Mouse (Mus musculus): Measurements from ENCODE around the gene Cers6. TPM values are rescaled to one million over a fixed set of nuclear protein-coding genes. Genes with fewer than 3 reads are reported as not detected.

The Cers6 gene
- polyA plus RNA-seq, 1 experiment from 2014 or later = 74.4 TPM

DNA sequence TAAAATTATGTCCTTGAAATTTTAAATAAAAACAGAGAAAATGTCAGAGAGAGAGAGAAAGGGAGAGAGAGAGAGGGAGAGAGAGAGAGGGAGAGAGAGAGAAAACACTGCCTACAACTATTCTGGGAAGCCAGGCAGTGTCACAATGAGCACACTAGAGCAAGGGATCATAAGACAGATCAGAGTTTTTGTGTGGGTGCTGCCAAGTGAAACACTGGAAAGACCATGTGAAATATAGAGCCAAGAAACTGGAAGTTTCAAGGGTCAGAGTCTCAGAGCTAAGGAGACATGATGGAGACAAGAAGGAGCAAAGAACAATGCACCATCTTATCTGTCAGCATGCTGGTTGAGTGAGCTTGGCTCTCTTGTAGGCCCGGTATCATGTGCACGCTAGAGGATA is 236.3 kb downstream of the Cers6 start:
- H3K27me3 ChIP-seq (replicated peaks; ENCODE audit: control insufficient read depth, insufficient read depth, low read length) = no peaks in the 10 kb centered on the region
- 88% methylated on average over 2 of the region's 2 CpGs for WGBS
- no peaks in the 10 kb centered on the region for H3K36me3 ChIP-seq (ENCODE audit: control insufficient read depth, insufficient read depth)
- ATAC-seq = no peak
- H3K9me3 ChIP-seq (ENCODE audit: control insufficient read depth, low read length) = no peaks in the 10 kb centered on the region
- H3K4me1 ChIP-seq (replicated peaks; ENCODE audit: control insufficient read depth, insufficient read depth, low read length) = no peaks in the 10 kb centered on the region
- no peak overlapping the region for H3K27ac ChIP-seq (ENCODE audit: low read length)
- no peak overlapping the region for H3K4me2 ChIP-seq (ENCODE audit: low read length)
- no peak overlapping the region for H3K9ac ChIP-seq (replicated peaks; ENCODE audit: low read depth, low read length)
- no peak overlapping the region for H3K4me3 ChIP-seq (replicated peaks; ENCODE audit: low read length)

DNA sequence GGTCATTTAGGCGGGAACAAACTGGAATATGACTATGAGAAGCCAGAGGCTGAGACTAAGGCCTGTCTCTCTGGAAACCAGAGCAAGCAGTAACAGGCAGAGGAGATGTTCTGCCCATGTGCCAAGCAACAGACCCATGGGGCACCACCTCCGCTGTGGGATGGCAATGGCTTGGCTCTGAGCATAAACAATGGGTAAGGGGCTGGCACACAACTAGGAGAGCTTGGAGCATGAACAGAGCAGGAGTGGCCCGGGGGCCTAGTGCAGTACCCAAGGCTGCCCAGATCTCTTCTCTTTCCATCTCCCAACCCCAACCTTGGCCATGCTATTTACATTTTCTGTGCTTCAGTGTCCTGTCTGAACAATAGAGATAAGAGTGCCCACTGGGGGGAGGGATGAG is 237.5 kb downstream of the Cers6 start:
- 87% methylated on average over 3 of the region's 3 CpGs for WGBS
- no peaks in the 10 kb centered on the region for H3K9me3 ChIP-seq (ENCODE audit: control insufficient read depth, low read length)
- no peak for ATAC-seq
- no peak overlapping the region for H3K4me3 ChIP-seq (replicated peaks; ENCODE audit: low read length)
- H3K27me3 ChIP-seq (replicated peaks; ENCODE audit: control insufficient read depth, insufficient read depth, low read length) = no peaks in the 10 kb centered on the region
- H3K4me2 ChIP-seq (ENCODE audit: low read length) = no peak overlapping the region
- no peak overlapping the region for H3K27ac ChIP-seq (ENCODE audit: low read length)
- H3K4me1 ChIP-seq (replicated peaks; ENCODE audit: control insufficient read depth, insufficient read depth, low read length) = no peaks in the 10 kb centered on the region
- no peaks in the 10 kb centered on the region for H3K36me3 ChIP-seq (ENCODE audit: control insufficient read depth, insufficient read depth)
- H3K9ac ChIP-seq (replicated peaks; ENCODE audit: low read depth, low read length) = no peak overlapping the region

DNA sequence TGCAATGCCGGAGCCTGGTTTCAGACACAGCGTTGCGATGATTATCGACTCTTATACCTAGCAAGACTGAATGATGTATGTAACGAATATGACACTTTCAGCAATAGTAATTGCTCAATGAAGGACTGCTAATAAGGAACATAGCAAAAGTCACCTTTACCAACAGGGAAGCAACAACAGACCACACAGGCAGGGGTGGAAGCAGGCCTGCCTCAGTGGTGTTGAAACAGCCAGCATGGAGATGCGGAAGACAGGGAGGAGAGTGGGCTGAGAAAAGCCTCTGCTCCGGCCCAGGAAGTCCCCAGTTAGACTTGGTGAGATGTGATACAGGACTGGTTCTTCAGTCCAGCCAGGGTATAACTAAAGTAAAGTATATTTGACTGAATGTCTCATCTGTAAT is 237.9 kb downstream of the Cers6 start:
- WGBS = 93% methylated on average over 7 of the region's 7 CpGs
- no peak overlapping the region for H3K4me3 ChIP-seq (replicated peaks; ENCODE audit: low read length)

DNA sequence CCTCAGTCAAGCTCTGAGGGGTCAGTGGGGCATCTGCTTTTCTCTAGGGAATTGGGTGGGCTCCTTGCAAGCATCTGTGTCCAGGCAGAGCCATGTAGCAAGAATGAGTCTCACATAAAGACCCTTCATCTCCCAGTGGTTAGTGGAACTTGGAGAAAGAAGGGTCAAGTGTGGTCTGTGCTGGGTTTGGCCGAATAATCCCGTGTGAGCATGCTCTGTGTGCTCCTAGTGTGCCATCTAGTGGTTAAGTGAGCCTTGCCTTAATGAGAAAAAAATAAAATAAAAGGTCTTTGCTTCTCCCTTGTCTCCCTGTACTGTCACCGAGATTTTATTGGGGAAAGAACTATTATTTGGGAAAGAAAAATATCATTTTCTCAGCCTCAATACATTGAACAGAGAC is 239.5 kb downstream of the Cers6 start:
- Histone ChIP-seq H3K4me1 (replicated peaks; ENCODE audit: control insufficient read depth, insufficient read depth, low read length) (no peaks in the 10 kb centered on the region), H3K27ac (ENCODE audit: low read length) (no peak overlapping the region), H3K4me3 (replicated peaks; ENCODE audit: low read length) (no peak overlapping the region), H3K9ac (replicated peaks; ENCODE audit: low read depth, low read length) (no peak overlapping the region), H3K4me2 (ENCODE audit: low read length) (no peak overlapping the region), H3K36me3 (ENCODE audit: control insufficient read depth, insufficient read depth) (no peaks in the 10 kb centered on the region), H3K9me3 (ENCODE audit: control insufficient read depth, low read length) (no peaks in the 10 kb centered on the region), H3K27me3 (replicated peaks; ENCODE audit: control insufficient read depth, insufficient read depth, low read length) (no peaks in the 10 kb centered on the region)
- ATAC-seq = 0 out of 2 replicates have a peak, but pooled peaks have one; percentile 26
- 28% methylated on average over 3 of the region's 3 CpGs for WGBS

More for the DNA sequence above, 237.9 kb downstream of the Cers6 start:
- H3K27ac ChIP-seq (ENCODE audit: low read length) = no peak overlapping the region
- H3K4me2 ChIP-seq (ENCODE audit: low read length) = no peak overlapping the region
- H3K36me3 ChIP-seq (ENCODE audit: control insufficient read depth, insufficient read depth) = no peaks in the 10 kb centered on the region
- H3K4me1 ChIP-seq (replicated peaks; ENCODE audit: control insufficient read depth, insufficient read depth, low read length) = no peaks in the 10 kb centered on the region
- ATAC-seq = no peak
- no peak overlapping the region for H3K9ac ChIP-seq (replicated peaks; ENCODE audit: low read depth, low read length)
- H3K27me3 ChIP-seq (replicated peaks; ENCODE audit: control insufficient read depth, insufficient read depth, low read length) = no peaks in the 10 kb centered on the region
- H3K9me3 ChIP-seq (ENCODE audit: control insufficient read depth, low read length) = no peaks in the 10 kb centered on the region

DNA sequence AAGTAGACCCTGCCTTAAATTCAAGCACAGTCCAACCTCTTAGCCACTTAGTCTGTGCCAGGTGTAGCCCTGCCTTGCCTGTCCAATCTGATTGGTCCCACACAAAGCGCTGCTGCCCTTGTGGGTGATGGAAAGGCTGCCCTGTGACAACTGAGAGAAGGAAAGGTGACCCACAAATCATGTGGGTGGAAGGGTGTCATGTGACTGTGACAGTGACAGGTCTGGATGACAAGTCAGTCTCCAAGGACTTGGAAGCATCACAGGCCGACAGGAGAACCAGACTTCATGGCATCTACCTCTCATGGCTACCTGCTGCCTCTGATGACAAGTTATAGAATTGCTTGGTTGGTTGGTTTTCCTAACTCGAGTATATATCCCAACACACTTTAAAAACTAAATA is 242.3 kb downstream of the Cers6 start:
- no peak overlapping the region for H3K4me2 ChIP-seq (ENCODE audit: low read length)
- no peak overlapping the region for H3K27ac ChIP-seq (ENCODE audit: low read length)
- no peaks in the 10 kb centered on the region for H3K4me1 ChIP-seq (replicated peaks; ENCODE audit: control insufficient read depth, insufficient read depth, low read length)
- no peaks in the 10 kb centered on the region for H3K27me3 ChIP-seq (replicated peaks; ENCODE audit: control insufficient read depth, insufficient read depth, low read length)
- H3K9me3 ChIP-seq (ENCODE audit: control insufficient read depth, low read length) = no peaks in the 10 kb centered on the region
- H3K36me3 ChIP-seq (ENCODE audit: control insufficient read depth, insufficient read depth) = no peaks in the 10 kb centered on the region
- no peak overlapping the region for H3K4me3 ChIP-seq (replicated peaks; ENCODE audit: low read length)
- WGBS = 71% methylated on average over 3 of the region's 3 CpGs
- no peak overlapping the region for H3K9ac ChIP-seq (replicated peaks; ENCODE audit: low read depth, low read length)
- ATAC-seq = no peak

DNA sequence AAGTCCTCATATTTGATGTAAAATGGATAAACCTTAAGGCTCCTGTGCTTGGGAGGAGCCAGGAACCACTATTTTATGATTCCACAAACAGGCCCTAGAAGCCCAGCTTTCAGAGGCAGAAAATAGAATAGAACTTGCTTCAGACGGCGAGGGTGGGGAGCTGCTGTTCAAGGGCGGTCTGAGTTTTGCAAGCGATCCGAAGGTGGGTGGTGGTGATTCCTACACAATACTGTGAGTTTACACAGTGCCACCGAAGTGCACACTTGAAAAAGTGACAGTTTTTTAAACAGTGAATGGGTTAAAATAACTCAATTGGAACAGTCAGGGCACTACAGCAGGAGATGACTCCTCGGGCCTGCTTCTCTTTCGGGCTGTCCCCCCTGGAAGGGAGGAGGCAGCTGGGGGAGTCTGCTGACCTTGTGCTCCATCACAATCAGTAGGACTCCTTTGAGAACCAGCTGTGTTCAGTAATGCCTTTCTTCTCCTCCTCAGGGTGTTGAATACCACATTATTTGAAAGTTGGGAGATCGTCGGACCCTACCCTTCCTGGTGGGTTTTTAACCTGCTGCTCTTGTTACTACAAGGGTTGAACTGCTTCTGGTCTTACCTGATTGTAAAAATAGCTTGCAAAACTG is 243.4 kb downstream of the Cers6 start:
- Histone ChIP-seq H3K4me1 (replicated peaks; ENCODE audit: control insufficient read depth, insufficient read depth, low read length) (peaks cover 6% of the 10 kb centered on the region), H3K4me3 (replicated peaks; ENCODE audit: low read length) (no peak overlapping the region), H3K36me3 (ENCODE audit: control insufficient read depth, insufficient read depth) (no peaks in the 10 kb centered on the region), H3K27me3 (replicated peaks; ENCODE audit: control insufficient read depth, insufficient read depth, low read length) (no peaks in the 10 kb centered on the region), H3K27ac (ENCODE audit: low read length) (no peak overlapping the region), H3K9me3 (ENCODE audit: control insufficient read depth, low read length) (no peaks in the 10 kb centered on the region), H3K9ac (replicated peaks; ENCODE audit: low read depth, low read length) (no peak overlapping the region), H3K4me2 (ENCODE audit: low read length) (no peak overlapping the region)
- 55% methylated on average over 10 of the region's 10 CpGs for WGBS
- no peak for ATAC-seq

DNA sequence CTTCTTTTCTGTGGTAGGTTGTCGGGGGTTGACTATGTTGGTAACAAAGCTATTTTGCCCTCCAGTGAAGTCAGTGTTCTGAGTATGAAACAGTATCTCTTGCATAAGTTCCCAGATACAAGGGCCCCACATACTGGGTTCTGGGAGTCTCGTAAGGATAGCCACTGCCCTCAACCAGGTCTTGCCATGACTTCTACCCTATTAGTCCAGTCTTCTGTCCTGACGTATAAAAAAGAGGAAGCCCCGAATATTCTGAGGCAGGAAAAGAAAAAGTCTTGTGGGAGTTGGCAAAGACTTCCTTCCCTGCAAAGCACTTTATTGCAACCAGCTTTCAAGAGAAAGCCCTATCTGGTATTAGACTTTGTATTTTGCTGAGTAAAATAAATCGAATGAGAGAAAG is 248.0 kb downstream of the Cers6 start:
- Histone ChIP-seq H3K36me3 (ENCODE audit: control insufficient read depth, insufficient read depth) (no peaks in the 10 kb centered on the region), H3K9ac (replicated peaks; ENCODE audit: low read depth, low read length) (no peak overlapping the region), H3K4me2 (ENCODE audit: low read length) (no peak overlapping the region), H3K27me3 (replicated peaks; ENCODE audit: control insufficient read depth, insufficient read depth, low read length) (no peaks in the 10 kb centered on the region), H3K4me1 (replicated peaks; ENCODE audit: control insufficient read depth, insufficient read depth, low read length) (peaks cover 9% of the 10 kb centered on the region), H3K9me3 (ENCODE audit: control insufficient read depth, low read length) (no peaks in the 10 kb centered on the region), H3K4me3 (replicated peaks; ENCODE audit: low read length) (no peak overlapping the region), H3K27ac (ENCODE audit: low read length) (no peak overlapping the region)
- no peak for ATAC-seq
- 77% methylated on average over 5 of the region's 5 CpGs for WGBS

DNA sequence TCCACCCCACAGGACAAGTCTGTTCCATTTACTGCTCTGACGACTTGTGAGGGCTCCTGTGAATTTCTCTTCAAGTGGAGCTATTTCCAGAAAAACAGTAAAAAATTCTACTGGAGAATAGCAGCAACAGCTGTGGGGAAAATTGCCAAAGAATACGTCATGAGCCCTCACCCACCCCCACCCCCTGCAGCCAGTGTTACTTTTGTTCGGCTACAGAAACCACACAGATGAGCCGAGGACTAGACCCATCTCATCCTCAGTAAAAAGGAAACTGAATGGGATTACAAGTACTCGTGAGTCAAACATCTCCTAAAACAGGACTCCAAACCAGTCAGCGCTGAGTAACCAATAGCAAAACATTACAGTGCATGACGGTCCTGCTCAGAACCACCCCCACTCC is 248.5 kb downstream of the Cers6 start:
- 36% methylated on average over 7 of the region's 7 CpGs for WGBS
- ATAC-seq = 0 out of 2 replicates have a peak, but pooled peaks have one; percentile 36
- no peak overlapping the region for H3K4me2 ChIP-seq (ENCODE audit: low read length)

DNA sequence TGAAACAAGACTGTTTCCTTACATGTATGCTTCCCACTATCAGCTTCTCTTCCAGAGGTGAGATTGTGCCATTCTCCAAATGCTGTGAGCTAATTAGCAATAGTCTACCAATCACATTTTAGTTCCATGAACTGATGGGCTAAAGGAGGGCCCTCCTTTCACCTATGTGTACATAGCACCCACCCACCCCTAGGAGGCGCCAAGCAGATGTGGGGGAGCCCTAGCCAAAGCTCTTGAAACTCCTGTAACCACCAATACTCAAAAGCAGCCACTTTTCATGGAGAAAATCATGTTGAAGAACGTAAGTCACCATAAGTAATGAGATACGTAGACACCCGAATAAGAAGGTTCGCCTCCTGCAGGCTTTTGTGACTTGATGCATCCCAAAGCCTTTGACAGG is 251.4 kb downstream of the Cers6 start:
- H3K4me1 ChIP-seq (replicated peaks; ENCODE audit: control insufficient read depth, insufficient read depth, low read length) = peaks cover 9% of the 10 kb centered on the region
- H3K36me3 ChIP-seq (ENCODE audit: control insufficient read depth, insufficient read depth) = peaks cover 3% of the 10 kb centered on the region; the same call in 1 of the 2 replicates
- no peak overlapping the region for H3K4me3 ChIP-seq (replicated peaks; ENCODE audit: low read length)
- H3K4me2 ChIP-seq (ENCODE audit: low read length) = no peak overlapping the region
- H3K9me3 ChIP-seq (ENCODE audit: control insufficient read depth, low read length) = peaks cover 7% of the 10 kb centered on the region
- no peak overlapping the region for H3K27ac ChIP-seq (ENCODE audit: low read length)
- H3K27me3 ChIP-seq (replicated peaks; ENCODE audit: control insufficient read depth, insufficient read depth, low read length) = no peaks in the 10 kb centered on the region
- no peak for ATAC-seq
- no peak overlapping the region for H3K9ac ChIP-seq (replicated peaks; ENCODE audit: low read depth, low read length)
- WGBS = 84% methylated on average over 5 of the region's 5 CpGs

More for the DNA sequence above, 248.5 kb downstream of the Cers6 start:
- Histone ChIP-seq H3K27me3 (replicated peaks; ENCODE audit: control insufficient read depth, insufficient read depth, low read length) (no peaks in the 10 kb centered on the region), H3K9me3 (ENCODE audit: control insufficient read depth, low read length) (no peaks in the 10 kb centered on the region), H3K27ac (ENCODE audit: low read length) (no peak overlapping the region), H3K9ac (replicated peaks; ENCODE audit: low read depth, low read length) (no peak overlapping the region), H3K36me3 (ENCODE audit: control insufficient read depth, insufficient read depth) (no peaks in the 10 kb centered on the region), H3K4me3 (replicated peaks; ENCODE audit: low read length) (no peak overlapping the region), H3K4me1 (replicated peaks; ENCODE audit: control insufficient read depth, insufficient read depth, low read length) (peaks cover 9% of the 10 kb centered on the region)
